Mouse (Mus musculus) G1E (cell line): ENCODE results near the gene Fsip1. TPM values are rescaled to one million over a fixed set of nuclear protein-coding genes. Genes with fewer than 3 reads are reported as not detected.

Experiments
- ATAC-seq: 2 replicates; pipeline ENCODE4 v1.8.0; 2016; ENCODE audit warnings: mild to moderate bottlenecking; ENCODE audit not compliant: insufficient number of reproducible peaks, poor library complexity, low FRiP score, severe bottlenecking; ENCODE audit errors: extremely low read depth
- DNase-seq: peaks from one replicate; pipeline ENCODE4 v3.0.0; 2012; ENCODE audit warnings: low spot score
- H3K27me3 ChIP-seq: 2 replicates; pipeline ENCODE4 v1.6.1; 2012; ENCODE audit warnings: mild to moderate bottlenecking, low read length, inconsistent platforms; ENCODE audit not compliant: insufficient read depth
- H3K36me3 ChIP-seq: replicated peaks from 2 replicates; pipeline ENCODE3; 2012; ENCODE audit warnings: mild to moderate bottlenecking, inconsistent platforms
- H3K4me1 ChIP-seq: 2 replicates; pipeline ENCODE4 v1.6.1; 2012; ENCODE audit warnings: low read depth, low read length, inconsistent platforms, mixed read lengths; ENCODE audit not compliant: insufficient read depth
- H3K4me3 ChIP-seq: 2 replicates; pipeline ENCODE4 v1.5.1; 2012; ENCODE audit warnings: low read depth, mild to moderate bottlenecking, inconsistent platforms, low read length, moderate library complexity, mixed read lengths
- H3K9me3 ChIP-seq: replicated peaks from 2 replicates; pipeline ENCODE4 v1.6.1; 2012; ENCODE audit warnings: inconsistent platforms
- CTCF ChIP-seq: IDR thresholded peaks from 2 replicates; pipeline ENCODE4 v1.5.1; 2012; ENCODE audit warnings: low read depth, low read length, inconsistent platforms, mixed read lengths
- GATA1 ChIP-seq: IDR thresholded peaks from 2 replicates; pipeline ENCODE4 v1.6.1; 2012; ENCODE audit warnings: borderline replicate concordance, low read length, inconsistent platforms, mixed read lengths
- GATA2 ChIP-seq: IDR thresholded peaks from 2 replicates; pipeline ENCODE4 v1.6.1; 2012; ENCODE audit warnings: low read depth, low read length, inconsistent platforms, borderline replicate concordance
- POLR2AphosphoS5 ChIP-seq: IDR thresholded peaks from 2 replicates; pipeline ENCODE4 v1.6.1; 2012; ENCODE audit warnings: low read depth, low read length, inconsistent platforms; ENCODE audit not compliant: insufficient replicate concordance
- TAL1 ChIP-seq: conservative IDR thresholded peaks from 2 replicates; pipeline ENCODE4 v1.6.1; 2012; ENCODE audit warnings: low read depth, low read length, inconsistent platforms, mixed read lengths
- polyA plus RNA-seq: library from polyadenylated mRNA; stranded (reverse); fragments of >175 nt; gene quantifications from 2 replicates; pipeline ENCODE4 v1.2.3, GENCODE M21; 2012
- total RNA-seq, 2 experiments: library from RNA; stranded (forward) in 1 of 2; stranded (reverse) in 1 of 2; fragments of 200-1000 nt in 1 of 2; fragments of >200 nt in 1 of 2; fragmentation: Nextera tagmentation in 1 of 2; gene quantifications; 2 replicates each; pipeline ENCODE4 v1.2.3; 2014 to 2017

Gene Fsip1
- total and polyA plus RNA-seq, 3 experiments: 0.27 TPM; not detected in 2

GRCm38 (mm10) chr2:118113808-118114524 lies 142.8 kb downstream of the Fsip1 start:
- Histone ChIP-seq H3K4me1 (no peaks in the 10 kb centered on the region), H3K4me3 (no peak overlapping the region), H3K36me3 (no peaks in the 10 kb centered on the region), H3K27me3 (no peaks in the 10 kb centered on the region), H3K9me3 (peaks cover 72% of the 10 kb centered on the region)
- no peak for TF ChIP-seq CTCF
- TF ChIP-seq GATA1: no peak
- TF ChIP-seq TAL1: no peak
- TF ChIP-seq POLR2AphosphoS5: no peak
- no peak for TF ChIP-seq GATA2
- ATAC-seq (no peak), DNase-seq (no peak)

GRCm38 (mm10) chr2:118112846-118113479 lies 143.8 kb downstream of the Fsip1 start:
- DNase-seq (no peak), ATAC-seq (no peak)
- TF ChIP-seq GATA1 (no peak), TAL1 (no peak), CTCF (no peak), POLR2AphosphoS5 (no peak), GATA2 (no peak)
- peaks cover 62% of the 10 kb centered on the region for H3K9me3 ChIP-seq
- H3K4me1 ChIP-seq: no peaks in the 10 kb centered on the region
- H3K36me3 ChIP-seq: no peaks in the 10 kb centered on the region
- no peaks in the 10 kb centered on the region for H3K27me3 ChIP-seq
- no peak overlapping the region for H3K4me3 ChIP-seq

GRCm38 (mm10) chr2:118112438-118112837 lies 144.3 kb downstream of the Fsip1 start:
- H3K36me3 ChIP-seq: no peaks in the 10 kb centered on the region
- no peaks in the 10 kb centered on the region for H3K4me1 ChIP-seq
- no peaks in the 10 kb centered on the region for H3K27me3 ChIP-seq
- ATAC-seq: no peak
- no peak overlapping the region for H3K4me3 ChIP-seq
- peaks cover 57% of the 10 kb centered on the region for H3K9me3 ChIP-seq
- no peak for TF ChIP-seq TAL1
- TF ChIP-seq CTCF: no peak
- no peak for TF ChIP-seq GATA2
- TF ChIP-seq GATA1: no peak
- no peak for TF ChIP-seq POLR2AphosphoS5
- DNase-seq: no peak

GRCm38 (mm10) chr2:118111488-118112131 lies 145.2 kb downstream of the Fsip1 start, which contains the start of gene Thbs1:
Gene Thbs1, plus strand, starts transcription at chr2:118111876.
- no peak for DNase-seq
- Histone ChIP-seq H3K9me3 (peaks cover 53% of the 10 kb centered on the region), H3K4me1 (no peaks in the 10 kb centered on the region), H3K27me3 (no peaks in the 10 kb centered on the region), H3K36me3 (no peaks in the 10 kb centered on the region), H3K4me3 (no peak within 1 kb of the TSS)
- TF ChIP-seq TAL1 (no peak), GATA2 (no peak), GATA1 (no peak), CTCF (no peak), POLR2AphosphoS5 (no peak)
- ATAC-seq: no peak

- no peak for TF ChIP-seq GATA1
- no peak for TF ChIP-seq POLR2AphosphoS5
- no peak for TF ChIP-seq CTCF
- no peak for TF ChIP-seq TAL1
- TF ChIP-seq GATA2: no peak
Observed at GRCm38 (mm10) chr2:118111116-118111487, 145.7 kb downstream of the Fsip1 start.

More at GRCm38 (mm10) chr2:118111116-118111487, 145.7 kb downstream of the Fsip1 start:
- no peak for ATAC-seq
- Histone ChIP-seq H3K4me3 (no peak overlapping the region), H3K27me3 (no peaks in the 10 kb centered on the region), H3K4me1 (no peaks in the 10 kb centered on the region), H3K36me3 (no peaks in the 10 kb centered on the region), H3K9me3 (peaks cover 48% of the 10 kb centered on the region)
- DNase-seq: no peak
